ENCODE assay signal across 8 mouse cellular contexts in the genomic region with DNA sequence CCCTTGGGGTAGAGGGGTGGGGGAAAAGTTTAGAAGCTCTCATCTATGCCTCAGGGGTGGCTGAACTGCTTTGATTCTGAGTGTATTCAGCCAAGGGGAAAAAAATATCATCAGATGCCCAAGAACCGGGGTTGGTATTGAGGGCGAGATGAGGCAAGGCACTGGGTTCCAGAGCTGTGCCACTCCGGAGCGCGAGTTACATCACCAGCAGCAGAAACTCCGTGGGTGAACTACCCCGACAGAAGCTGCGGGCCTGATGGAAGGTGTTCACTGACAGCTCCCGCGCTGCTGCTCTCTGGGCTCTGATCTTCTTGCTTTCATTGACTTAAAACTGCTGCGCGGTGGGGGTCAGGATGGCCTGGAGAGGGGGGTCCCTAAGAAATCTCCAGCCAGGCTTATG. TPM values are rescaled to one million over a fixed set of nuclear protein-coding genes. Genes with fewer than 3 reads are reported as not detected.
DNase-seq lines count a peak whose midpoint lies in the region.

No protein-coding gene starts in this region.

- intact Hi-C loops in left cerebral cortex, postnatal 36 days (cut with DNase I), result loop anchor here (10.0 kb wide), 1 partner anchor 278 kb away; no protein-coding TSS in a partner anchor

- DNase-seq in cerebellum, postnatal 25 days, result peak; percentile 25 to 27
- DNase-seq in cerebellum, adult 11 months, result no peak
- peak; percentile 23 for DNase-seq in retina, postnatal 1 day
- no peak for DNase-seq in retina, embryonic 14.5 days (ENCODE audit: low spot score)
- DNase-seq in left cerebral cortex, postnatal 36 days (ENCODE audit: low spot score in 2 of 2), result peak; percentile 35 to 43
- peak; percentile 28 for DNase-seq in neural tube, embryonic 10.5 days (ENCODE audit: extremely low spot score, low spot score)
- DNase-seq in cerebellum, adult 11-12 months, result no peak
- DNase-seq in cerebellum, postnatal 36 days, result no peak

RNA-seq across cellular contexts. Expression of a gene that starts 1.1 kb away (rescaled TPM):
- 10 to 100 TPM; 52.1 to 57.9 TPM for total RNA-seq in left cerebral cortex, postnatal 36 days (2021)

Comparison
In these comparisons a context has a peak if more than half of its experiments do, and no peak if none do; other contexts are left out.
1. DNase-seq: peak in cerebellum, postnatal 25 days (2 of 2), retina, postnatal 1 day (single experiment), left cerebral cortex, postnatal 36 days (2 of 2) and neural tube, embryonic 10.5 days (single experiment); none in cerebellum, adult 11 months (single experiment), retina, embryonic 14.5 days (single experiment), cerebellum, adult 11-12 months (single experiment) and cerebellum, postnatal 36 days (0 of 2).